Mouse (Mus musculus): ENCODE data around the gene Pogz. TPM values are rescaled to one million over a fixed set of nuclear protein-coding genes. Genes with fewer than 3 reads are reported as not detected.
"Not testable (repeated sequence)": the region's sequence is repeated elsewhere in the genome, so short reads cannot be mapped to it uniquely, and the experiment has no call there.

The Pogz gene
- polyA plus RNA-seq, 1 experiment, result 8.0 TPM

DNA sequence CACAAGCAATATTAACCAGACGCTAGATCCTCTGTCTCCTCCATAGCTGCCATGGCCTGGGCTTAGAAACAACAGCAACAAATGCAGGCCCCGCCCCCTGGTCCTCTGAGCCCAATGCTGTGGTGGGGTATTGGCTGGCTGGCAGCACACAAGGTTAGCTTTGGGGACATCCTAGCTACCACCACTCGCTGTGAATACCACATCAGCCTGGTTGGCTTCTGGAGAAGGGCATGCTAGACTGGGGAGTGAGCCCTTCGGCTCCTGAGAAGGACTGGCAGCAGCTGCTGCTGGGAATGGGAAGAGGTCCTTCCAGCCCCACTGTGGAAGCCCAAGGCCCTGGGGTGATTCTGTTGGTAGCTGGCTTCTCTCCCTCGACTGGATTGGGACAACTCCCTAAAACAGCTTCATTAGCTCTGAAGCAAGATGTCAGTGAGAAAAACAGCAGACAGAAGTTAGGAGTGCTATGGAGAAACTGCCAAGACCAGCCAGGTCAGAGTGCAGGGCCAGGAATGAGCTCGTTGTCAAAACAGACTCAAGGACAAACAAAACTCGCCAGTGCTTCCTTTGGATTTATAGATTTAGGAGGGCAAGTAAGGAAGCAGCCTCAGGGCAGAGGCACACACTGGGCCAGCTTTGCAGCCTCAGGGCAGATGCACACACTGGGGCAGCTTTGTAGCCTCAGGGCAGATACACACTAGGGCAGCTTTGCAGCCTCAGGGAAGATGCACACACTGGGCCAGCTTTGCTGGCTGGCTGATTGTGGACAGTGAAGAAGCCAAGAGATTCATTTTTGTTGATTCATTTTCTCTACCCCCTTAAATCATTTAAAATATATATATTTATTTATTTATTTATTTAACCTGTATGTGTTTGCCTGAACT, 93.3 kb downstream of the Pogz start:
- not testable (repeated sequence) for H3K4me1 ChIP-seq (ENCODE audit: control insufficient read depth, insufficient read depth, insufficient read length, low read length); H3K36me3 ChIP-seq (ENCODE audit: control insufficient read depth, insufficient read depth, low read length); H3K27me3 ChIP-seq (ENCODE audit: control insufficient read depth, insufficient read depth, low read length); H3K4me3 ChIP-seq (ENCODE audit: low read depth, low read length)
- WGBS, result 34% methylated on average over 7 of the region's 7 CpGs
- H3K27ac ChIP-seq (ENCODE audit: insufficient read depth, low read depth, low read length), result peak overlapping the region; percentile 35; the same call in 1 of the 2 replicates

DNA sequence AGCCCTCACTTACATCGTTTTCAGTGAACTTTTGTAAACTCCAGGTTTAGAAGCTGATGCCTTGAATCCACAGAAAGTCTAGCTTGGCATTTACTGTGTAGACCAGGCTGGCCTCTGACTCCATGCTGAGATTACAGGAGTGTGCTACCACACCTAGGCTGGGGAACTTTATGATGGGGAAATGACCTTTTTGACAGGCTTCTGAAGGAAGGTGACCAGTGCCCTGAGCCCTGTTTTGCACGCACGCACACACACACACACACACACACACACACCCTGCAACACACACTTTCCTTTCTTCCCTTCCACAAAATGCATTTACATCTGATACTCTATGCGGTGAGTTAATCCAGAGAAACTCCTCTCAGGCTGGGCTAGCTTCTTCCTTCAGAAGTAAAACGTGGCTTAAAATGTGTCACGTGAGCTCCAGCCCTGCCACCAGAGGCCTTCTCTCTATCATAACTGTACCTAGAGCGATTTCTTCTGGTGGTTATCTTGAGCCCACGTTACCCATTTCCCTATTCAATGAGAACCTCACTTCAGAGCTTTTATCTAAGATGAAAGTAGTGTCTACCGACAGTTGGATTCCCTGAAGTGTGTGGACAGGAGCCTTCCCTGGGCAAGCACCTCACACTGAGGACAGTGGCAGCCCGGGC, 94.2 kb downstream of the Pogz start:
- H3K27me3 ChIP-seq (ENCODE audit: control insufficient read depth, insufficient read depth, low read length); H3K36me3 ChIP-seq (ENCODE audit: control insufficient read depth, insufficient read depth, low read length); H3K4me3 ChIP-seq (ENCODE audit: low read depth, low read length); H3K27ac ChIP-seq (ENCODE audit: insufficient read depth, low read depth, low read length); H3K4me1 ChIP-seq (ENCODE audit: control insufficient read depth, insufficient read depth, insufficient read length, low read length): not testable (repeated sequence)
- 93% methylated on average over 10 of the region's 10 CpGs for WGBS

Other genes starting within 250 kb of the Pogz start
- not detected in 2 replicates for gene Gm10972, start 194.5 kb upstream of the Pogz start, polyA plus RNA-seq (2012; rRNA removed)
- 11.1 and 47.4 TPM in 2 replicates for gene Tuft1, start 178.7 kb upstream of the Pogz start, polyA plus RNA-seq (2012; rRNA removed)
- 2.1 and 2.4 TPM in 2 replicates for gene Selenbp2, start 144.0 kb upstream of the Pogz start, polyA plus RNA-seq (2012; rRNA removed)
- 12.6 and 31.3 TPM in 2 replicates for gene Cgn, start 51.1 kb upstream of the Pogz start, polyA plus RNA-seq (2012; rRNA removed)
- 98.8 and 173 TPM in 2 replicates for gene Psmb4, start 49.4 kb downstream of the Pogz start, polyA plus RNA-seq (2012; rRNA removed)
- 30.5 and 50.4 TPM in 2 replicates for gene Selenbp1, start 95.5 kb downstream of the Pogz start, polyA plus RNA-seq (2012; rRNA removed)
- gene Rfx5, start 116.5 kb downstream of the Pogz start, polyA plus RNA-seq (2012; rRNA removed), result 5.5 and 5.7 TPM in 2 replicates
- gene Pi4kb, start 137.2 kb downstream of the Pogz start, polyA plus RNA-seq (2012; rRNA removed), result 14.2 and 20.9 TPM in 2 replicates
- 9.1 and 17.1 TPM in 2 replicates for gene Zfp687, start 177.9 kb downstream of the Pogz start, polyA plus RNA-seq (2012; rRNA removed)
- 81.7 and 131 TPM in 2 replicates for gene Psmd4, start 205.0 kb downstream of the Pogz start, polyA plus RNA-seq (2012; rRNA removed)